Mouse (Mus musculus) liver, adult 2 months (tissue): ENCODE data around the gene Musk. TPM values are rescaled to one million over a fixed set of nuclear protein-coding genes. Genes with fewer than 3 reads are reported as not detected.
"Not testable (repeated sequence)": the region's sequence is repeated elsewhere in the genome, so short reads cannot be mapped to it uniquely, and the experiment has no call there.

ENCODE experiments used
- DNase-seq: peaks from one replicate; pipeline ENCODE4 v3.0.0-alpha.2; 2011; ENCODE audit warnings: low read depth, low spot score; ENCODE audit errors: extremely low read depth
- H3K27ac ChIP-seq: fragments of 200-500 bp; replicated peaks from 2 replicates; pipeline ENCODE4 v1.5.1; 2012; ENCODE audit warnings: low read depth, mild to moderate bottlenecking, control low read depth, inconsistent platforms, low read length; ENCODE audit not compliant: insufficient read depth
- H3K27me3 ChIP-seq: fragments of 200-500 bp; 2 replicates; pipeline ENCODE4 v1.6.1; 2012; ENCODE audit warnings: mild to moderate bottlenecking, moderate library complexity, low read length, inconsistent platforms; ENCODE audit not compliant: control insufficient read depth, insufficient read depth
- H3K36me3 ChIP-seq: fragments of 200-500 bp; 2 replicates; pipeline ENCODE4 v1.6.1; 2012; ENCODE audit warnings: low read length, inconsistent platforms; ENCODE audit not compliant: control insufficient read depth, insufficient read depth
- H3K4me1 ChIP-seq: fragments of 200-500 bp; 2 replicates; pipeline ENCODE4 v1.6.1; 2011; ENCODE audit warnings: low read length; ENCODE audit not compliant: control insufficient read depth, insufficient read depth
- H3K4me3 ChIP-seq: fragments of 200-500 bp; 2 replicates; pipeline ENCODE4 v1.5.1; 2011; ENCODE audit warnings: low read depth, mild to moderate bottlenecking, control low read depth, low read length, moderate library complexity; ENCODE audit not compliant: insufficient read depth
- H3K79me2 ChIP-seq: fragments of 200-500 bp; 2 replicates; pipeline ENCODE4 v1.6.1; 2012; ENCODE audit warnings: inconsistent platforms, mild to moderate bottlenecking, low read length, moderate library complexity; ENCODE audit not compliant: control insufficient read depth, insufficient read depth
- H3K9ac ChIP-seq: fragments of 200-500 bp; 2 replicates; pipeline ENCODE4 v1.6.1; 2012; ENCODE audit warnings: low read depth, mild to moderate bottlenecking, control low read depth, inconsistent platforms, low read length
- CTCF ChIP-seq: fragments of 200-500 bp; IDR thresholded peaks from 2 replicates; pipeline ENCODE4 v1.5.1; 2011; ENCODE audit warnings: low read depth, low read length, control low read depth
- POLR2A ChIP-seq: fragments of 200-500 bp; IDR thresholded peaks from 2 replicates; pipeline ENCODE4 v1.6.1; 2011; ENCODE audit warnings: low read length, control low read depth; ENCODE audit not compliant: insufficient read depth; ENCODE audit errors: extremely low read depth
- WGBS: fragments of 180-500 bp; shearing (Covaris S2); methylation state at CpG from one replicate; pipeline ENCODE4 v1.1.7; 2018; 5-methylcytosine and 5-hydroxymethylcytosine counted together
- polyA plus RNA-seq: library from polyadenylated mRNA; depleted of rRNA; stranded (reverse); fragments of >200 nt; gene quantifications from 2 replicates; pipeline ENCODE4 v1.2.3, GENCODE M21; 2012; rRNA removed
- total RNA-seq: library from RNA; depleted of rRNA; stranded (reverse); fragments of >200 nt; gene quantifications from 2 replicates; pipeline ENCODE4 v1.2.3, GENCODE M21; 2014; rRNA removed

The Musk gene
- total RNA-seq (not detected in 2 replicates), polyA plus RNA-seq (not detected in 2 replicates)

- H3K4me1 ChIP-seq = no peaks in the 10 kb centered on the region
- no peaks in the 10 kb centered on the region for H3K79me2 ChIP-seq
- no peak within 1 kb of the TSS for H3K4me3 ChIP-seq
- no peak for DNase-seq
- no peak for TF ChIP-seq POLR2A
- no peak for TF ChIP-seq CTCF
- 80% methylated on average over 11 of the region's 11 CpGs for WGBS
- no peak within 1 kb of the TSS for H3K9ac ChIP-seq
- H3K27ac ChIP-seq = no peak within 1 kb of the TSS
- H3K36me3 ChIP-seq = no peaks in the 10 kb centered on the region
- H3K27me3 ChIP-seq = no peaks in the 10 kb centered on the region
Observed at GRCm38 (mm10) chr4:58285687-58286086, at the start of gene Musk. TSS of gene Musk (plus strand) at chr4:58285960.

GRCm38 (mm10) chr4:58240416-58240815 lies 45.3 kb upstream of the Musk start:
- H3K79me2 ChIP-seq = no peaks in the 10 kb centered on the region
- TF ChIP-seq CTCF = no peak
- no peak for TF ChIP-seq POLR2A
- DNase-seq = no peak
- no peak overlapping the region for H3K9ac ChIP-seq
- H3K4me1 ChIP-seq = no peaks in the 10 kb centered on the region
- H3K4me3 ChIP-seq = no peak overlapping the region
- WGBS = 79% methylated on average over 7 of the region's 7 CpGs
- no peak overlapping the region for H3K27ac ChIP-seq
- H3K36me3 ChIP-seq = no peaks in the 10 kb centered on the region
- H3K27me3 ChIP-seq = no peaks in the 10 kb centered on the region

GRCm38 (mm10) chr4:58245544-58245943 lies 40.2 kb upstream of the Musk start:
- no peaks in the 10 kb centered on the region for H3K79me2 ChIP-seq
- H3K4me3 ChIP-seq = no peak overlapping the region
- no peak overlapping the region for H3K9ac ChIP-seq
- no peak for DNase-seq
- no peaks in the 10 kb centered on the region for H3K4me1 ChIP-seq
- WGBS = 75% methylated on average over 1 of the region's 1 CpGs
- H3K36me3 ChIP-seq = no peaks in the 10 kb centered on the region
- no peak overlapping the region for H3K27ac ChIP-seq
- no peak for TF ChIP-seq POLR2A
- TF ChIP-seq CTCF = no peak
- H3K27me3 ChIP-seq = no peaks in the 10 kb centered on the region

GRCm38 (mm10) chr4:58252381-58252780 lies 33.4 kb upstream of the Musk start:
- Histone ChIP-seq H3K4me1 (no peaks in the 10 kb centered on the region), H3K36me3 (no peaks in the 10 kb centered on the region), H3K27me3 (no peaks in the 10 kb centered on the region), H3K27ac (no peak overlapping the region), H3K79me2 (no peaks in the 10 kb centered on the region), H3K9ac (no peak overlapping the region), H3K4me3 (no peak overlapping the region)
- no peak for DNase-seq
- 87% methylated on average over 3 of the region's 3 CpGs for WGBS
- TF ChIP-seq POLR2A (no peak), CTCF (no peak)

GRCm38 (mm10) chr4:58253410-58253809 lies 32.4 kb upstream of the Musk start:
- Histone ChIP-seq H3K4me1 (no peaks in the 10 kb centered on the region), H3K79me2 (no peaks in the 10 kb centered on the region), H3K4me3 (no peak overlapping the region), H3K27ac (no peak overlapping the region), H3K27me3 (no peaks in the 10 kb centered on the region), H3K9ac (no peak overlapping the region), H3K36me3 (no peaks in the 10 kb centered on the region)
- peak; percentile 10; the same call in 1 of the 2 replicates for TF ChIP-seq CTCF
- TF ChIP-seq POLR2A = no peak
- WGBS = 23% methylated on average over 5 of the region's 5 CpGs
- peak; percentile 33 for DNase-seq

GRCm38 (mm10) chr4:58260767-58261166 lies 25.0 kb upstream of the Musk start:
- not testable (repeated sequence) for DNase-seq, H3K27me3 ChIP-seq, H3K27ac ChIP-seq, H3K79me2 ChIP-seq, H3K4me1 ChIP-seq, H3K4me3 ChIP-seq, H3K36me3 ChIP-seq, H3K9ac ChIP-seq
- 91% methylated on average over 21 of the region's 21 CpGs for WGBS
